Mouse (Mus musculus) erythroid progenitor cell, adult 5-6 weeks (primary cell): Measurements from ENCODE around the gene Cct4. TPM values are rescaled to one million over a fixed set of nuclear protein-coding genes. Genes with fewer than 3 reads are reported as not detected.

Experiments
- ATAC-seq: replicated peaks from 2 replicates; pipeline ENCODE4 v1.8.0; 2016; ENCODE audit warnings: moderate number of reproducible peaks, mild to moderate bottlenecking, moderate TSS enrichment, inconsistent platforms; ENCODE audit not compliant: poor library complexity, low FRiP score, severe bottlenecking
- total RNA-seq, 2 experiments: library from RNA; stranded (forward) in 1 of 2; stranded (reverse) in 1 of 2; fragments of 150-400 nt in 1 of 2; fragments of 186-747, 209-891 nt in 1 of 2; gene quantifications; 2 replicates each; pipeline versions ENCODE4 v1.2.3 to v1.2.4; 2015 to 2017; ENCODE audit warnings: low replicate concordance in 2 of 2

Gene Cct4
- total RNA-seq (2015; ENCODE audit: low replicate concordance) (104 and 114 TPM in 2 replicates), total RNA-seq (2017; ENCODE audit: low replicate concordance) (71.1 and 77.6 TPM in 2 replicates)

DNA sequence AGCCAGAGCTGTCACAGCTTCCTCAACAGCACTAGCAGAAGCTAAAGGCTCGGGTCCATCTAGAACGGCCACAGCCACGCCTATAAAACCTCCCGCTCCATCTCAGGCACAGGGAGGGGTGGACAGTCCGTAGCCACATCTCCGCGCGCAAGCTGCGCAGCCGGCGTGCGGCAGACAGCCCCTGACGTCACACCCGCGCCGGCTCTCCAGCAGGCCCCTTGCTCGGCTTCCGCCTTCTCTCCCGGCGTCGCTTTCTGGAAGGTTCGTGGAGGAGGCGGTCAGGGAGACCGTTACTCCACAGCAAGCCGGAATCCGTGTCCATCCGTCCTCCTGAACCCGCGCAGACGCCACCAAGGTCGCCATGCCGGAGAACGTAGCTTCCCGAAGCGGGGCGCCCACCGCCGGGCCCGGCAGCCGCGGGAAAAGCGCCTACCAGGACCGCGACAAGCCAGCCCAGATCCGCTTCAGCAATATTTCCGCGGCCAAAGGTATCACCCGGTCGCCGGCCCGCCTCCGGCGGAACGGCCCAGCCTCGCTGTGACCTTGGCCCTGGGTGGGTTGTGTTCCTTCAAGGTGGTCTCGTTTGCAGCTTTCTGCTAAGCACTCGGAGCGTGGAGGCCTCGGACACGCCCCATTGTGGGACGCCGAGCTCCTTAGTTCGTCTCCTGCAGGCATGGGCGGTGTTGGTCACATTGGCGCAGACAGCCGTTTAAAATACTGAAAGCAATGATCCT is at the start of gene Cct4:
Gene Cct4 (plus strand): TSS at position 127 of the 734 bp plus-strand sequence.
- peak; percentile 96 for ATAC-seq

DNA sequence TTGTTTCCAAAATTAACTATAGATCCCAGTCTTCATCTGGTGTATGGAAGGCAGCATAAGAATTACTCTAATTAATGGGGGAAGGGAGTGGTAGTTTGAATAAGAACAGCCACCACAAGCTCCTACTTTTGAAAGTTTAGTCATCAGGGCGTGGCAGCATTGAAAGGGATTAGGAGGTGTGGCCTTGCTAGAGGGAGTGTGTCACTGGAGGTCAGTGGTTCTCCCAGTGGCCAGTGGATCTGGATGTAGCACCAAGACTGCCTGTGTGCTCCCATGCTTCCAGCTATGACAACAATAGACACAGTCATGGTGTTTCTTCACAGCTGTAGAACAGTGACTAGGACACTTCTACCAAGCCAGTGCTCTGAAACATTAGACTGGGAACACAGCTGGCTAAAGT is 41.2 kb upstream of the Cct4 start:
- ATAC-seq: peak; percentile 71; the same call in 1 of the 2 replicates

DNA sequence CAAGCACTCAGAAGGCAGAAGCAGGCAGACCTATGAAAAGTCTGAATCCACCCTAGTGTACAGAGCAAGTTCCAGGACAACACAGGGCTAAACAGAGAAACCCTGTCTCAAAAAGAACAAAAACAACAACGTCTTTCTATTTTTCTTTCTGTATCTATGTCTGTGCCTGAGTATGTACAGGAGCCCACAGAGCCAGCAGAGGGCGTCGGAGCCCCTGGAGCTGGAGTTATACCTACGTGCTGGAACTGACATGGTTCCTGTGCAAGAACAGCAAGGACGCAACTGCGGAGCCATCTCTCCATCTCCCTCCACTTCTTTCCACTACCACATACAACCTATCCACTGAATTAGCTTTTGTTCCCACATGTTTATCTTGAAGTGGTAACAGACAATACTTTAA is 40.2 kb upstream of the Cct4 start:
- ATAC-seq: no peak

DNA sequence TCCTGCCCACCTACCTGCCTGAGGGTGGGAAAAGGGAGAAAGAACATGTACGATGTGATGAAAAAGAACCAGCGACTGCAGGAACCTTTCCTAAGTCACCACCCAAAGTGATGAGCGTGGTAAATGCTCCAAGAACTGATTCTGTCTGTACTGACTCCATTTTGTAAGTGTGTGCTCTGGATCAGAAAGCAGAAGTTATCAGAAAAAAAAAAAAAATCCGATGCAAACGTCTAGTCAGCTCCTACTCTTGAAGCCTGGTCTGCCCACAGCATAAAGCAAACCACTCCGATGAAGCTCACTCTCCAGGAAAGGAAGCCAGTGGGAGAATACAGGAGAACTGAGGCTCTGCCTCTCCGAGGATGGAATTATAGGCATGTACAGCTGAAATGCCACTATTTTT is 37.7 kb upstream of the Cct4 start:
- ATAC-seq: no peak

DNA sequence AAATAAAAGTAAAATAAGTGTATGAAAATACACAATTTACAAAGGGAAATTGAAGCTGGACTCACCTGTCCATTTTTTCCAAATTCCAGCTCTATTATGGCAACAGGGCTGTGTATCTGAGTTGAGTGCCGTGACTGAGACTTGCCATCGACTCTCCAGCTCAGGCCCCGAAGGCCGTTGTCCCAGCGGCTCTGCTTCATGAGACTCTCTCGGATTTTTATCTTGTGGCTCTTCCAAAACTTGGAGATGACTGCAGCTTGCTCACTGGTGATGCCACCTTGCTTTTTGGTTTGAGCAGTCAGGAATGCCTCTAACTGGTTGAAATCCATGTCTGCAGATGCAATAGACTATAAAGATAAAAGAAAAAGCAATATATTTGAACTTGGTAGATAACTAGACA is 34.0 kb upstream of the Cct4 start:
- ATAC-seq: no peak

DNA sequence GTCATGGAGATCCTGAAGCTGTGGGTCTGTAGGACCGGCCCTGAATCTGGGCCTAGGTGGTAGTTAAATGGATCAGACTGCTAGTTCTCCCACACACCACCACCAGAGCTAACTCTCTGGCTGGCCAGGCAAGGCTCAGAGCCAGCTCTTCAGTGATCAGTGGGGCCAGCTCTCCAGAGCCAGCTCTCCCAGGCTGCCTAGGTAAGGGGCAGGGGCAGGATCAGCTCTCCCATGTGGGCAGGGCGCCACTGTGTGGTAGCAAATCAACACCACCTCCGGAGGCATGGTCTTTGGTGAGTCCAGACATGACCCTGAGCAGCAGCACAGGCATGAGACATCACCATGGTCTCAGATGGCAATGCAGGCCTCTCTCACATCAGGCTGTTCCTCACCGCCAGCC is 33.5 kb upstream of the Cct4 start:
- ATAC-seq: no peak

DNA sequence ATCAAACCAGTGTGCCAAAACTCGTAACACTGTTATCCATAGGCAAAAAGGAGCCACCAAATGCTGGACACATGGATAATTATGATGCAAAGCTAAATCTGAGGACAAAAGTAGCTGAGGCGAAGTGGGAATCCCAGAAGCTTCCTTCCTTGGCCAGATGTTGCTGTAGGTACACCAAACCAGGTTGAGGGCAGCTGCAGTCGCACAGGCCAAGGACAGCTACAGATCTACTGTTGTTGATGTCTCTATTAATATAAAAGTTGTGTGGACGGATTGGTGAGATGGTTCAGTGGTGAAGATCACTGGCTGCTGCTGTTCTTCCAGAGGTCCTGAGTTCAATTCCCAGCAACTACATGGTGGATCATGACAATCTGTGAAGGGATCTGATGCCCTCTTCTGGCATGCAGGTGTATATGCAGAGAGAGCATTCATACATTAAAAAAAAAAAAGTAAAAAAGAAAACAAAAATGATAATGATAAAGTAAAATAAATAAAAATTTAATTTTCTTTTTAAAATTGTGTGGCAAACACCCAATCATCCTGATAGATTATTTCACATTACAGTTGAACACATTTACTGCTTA is 32.4 kb upstream of the Cct4 start:
- no peak for ATAC-seq

DNA sequence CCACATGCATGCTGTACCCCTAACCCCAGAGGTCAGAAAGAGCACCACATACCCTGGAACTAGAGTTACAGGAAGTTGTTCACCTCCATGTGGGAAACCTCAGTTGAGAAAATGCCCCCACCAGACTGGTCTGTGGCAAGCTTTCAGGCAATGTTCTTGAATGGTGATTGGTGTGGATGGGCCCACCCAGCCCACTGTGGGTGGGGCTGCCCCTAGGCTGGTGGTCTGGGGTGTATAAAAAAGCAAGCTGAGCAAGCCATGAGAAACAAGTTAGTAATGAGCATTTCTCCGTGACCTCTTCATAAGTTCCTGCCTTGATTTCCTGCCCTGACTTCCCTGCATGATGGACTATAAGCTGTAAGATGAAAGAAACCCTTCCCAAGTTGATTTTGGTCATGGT is 28.2 kb upstream of the Cct4 start:
- ATAC-seq: no peak

DNA sequence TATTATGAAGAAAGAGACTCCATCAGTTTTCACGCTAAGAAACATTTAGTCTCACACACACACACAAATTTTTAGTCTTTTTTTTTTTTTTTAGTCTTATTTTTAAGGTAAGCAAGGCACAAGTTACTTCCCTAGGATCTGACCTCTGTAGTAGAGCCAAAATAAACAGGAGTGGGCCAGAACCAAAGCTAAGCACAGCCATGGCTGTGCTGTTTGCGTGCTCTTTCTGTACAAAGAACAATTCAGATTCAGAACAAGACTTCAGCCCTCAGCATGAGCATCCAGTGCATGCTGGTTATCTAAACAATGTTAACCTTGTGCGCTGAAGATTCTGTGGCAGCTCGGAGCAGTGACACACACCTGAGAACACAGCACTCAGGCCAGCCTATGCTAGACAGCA is 25.9 kb upstream of the Cct4 start:
- ATAC-seq: no peak

DNA sequence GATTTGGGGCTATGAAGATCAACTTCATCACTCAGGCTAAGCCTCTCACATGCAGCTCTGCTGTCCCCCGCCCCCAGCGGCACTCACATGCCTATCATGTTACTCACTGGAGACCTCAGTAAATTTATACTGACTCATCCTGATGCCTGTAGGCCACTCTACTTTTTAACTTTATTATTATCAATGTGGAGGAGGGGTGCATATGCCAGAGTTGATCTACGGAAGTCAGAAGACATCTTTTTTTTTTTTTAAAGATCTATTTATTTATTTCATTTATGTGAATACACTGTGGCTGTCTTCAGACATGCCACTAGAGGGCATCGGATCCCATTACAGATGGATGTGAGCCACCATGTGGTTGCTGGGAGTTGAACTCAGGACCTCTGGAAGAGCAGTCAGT is 24.8 kb upstream of the Cct4 start:
- ATAC-seq: no peak

DNA sequence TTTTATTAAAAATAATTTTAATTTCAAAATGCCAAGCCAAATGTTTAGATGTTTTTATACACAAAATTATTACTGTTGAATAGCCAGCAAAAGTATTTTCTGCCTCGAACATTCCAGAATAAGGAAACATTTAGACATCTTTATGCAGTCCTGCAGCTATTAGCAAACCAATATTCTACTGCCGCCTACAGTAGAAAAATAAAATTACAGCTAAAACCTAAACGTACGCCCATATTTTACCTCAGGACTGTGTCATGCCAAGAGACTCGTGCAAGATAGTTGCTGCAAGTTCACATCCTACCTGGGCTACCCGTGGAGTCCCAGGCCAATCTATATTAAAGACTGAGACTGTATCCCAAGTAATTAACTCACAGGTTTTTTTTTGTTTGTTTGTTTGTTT is 20.8 kb upstream of the Cct4 start:
- no peak for ATAC-seq

DNA sequence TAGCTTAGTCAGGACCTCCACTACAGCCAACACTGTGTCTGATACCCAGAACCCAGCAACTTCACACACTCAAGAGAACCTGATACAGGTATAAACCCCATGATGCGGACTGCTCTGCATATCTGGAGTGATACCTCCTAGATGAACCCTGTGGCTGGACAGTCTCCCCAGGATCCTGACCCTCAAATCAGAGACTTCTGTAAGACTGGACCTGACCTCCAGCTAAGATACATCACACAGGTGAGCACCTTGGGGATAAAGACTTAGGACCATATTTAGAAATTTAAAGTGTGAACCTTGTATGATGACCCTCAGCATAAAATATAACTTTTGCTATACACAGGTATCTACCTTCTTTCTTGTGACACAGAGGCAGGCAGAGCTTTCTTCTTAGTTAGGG is 19.8 kb upstream of the Cct4 start:
- no peak for ATAC-seq

DNA sequence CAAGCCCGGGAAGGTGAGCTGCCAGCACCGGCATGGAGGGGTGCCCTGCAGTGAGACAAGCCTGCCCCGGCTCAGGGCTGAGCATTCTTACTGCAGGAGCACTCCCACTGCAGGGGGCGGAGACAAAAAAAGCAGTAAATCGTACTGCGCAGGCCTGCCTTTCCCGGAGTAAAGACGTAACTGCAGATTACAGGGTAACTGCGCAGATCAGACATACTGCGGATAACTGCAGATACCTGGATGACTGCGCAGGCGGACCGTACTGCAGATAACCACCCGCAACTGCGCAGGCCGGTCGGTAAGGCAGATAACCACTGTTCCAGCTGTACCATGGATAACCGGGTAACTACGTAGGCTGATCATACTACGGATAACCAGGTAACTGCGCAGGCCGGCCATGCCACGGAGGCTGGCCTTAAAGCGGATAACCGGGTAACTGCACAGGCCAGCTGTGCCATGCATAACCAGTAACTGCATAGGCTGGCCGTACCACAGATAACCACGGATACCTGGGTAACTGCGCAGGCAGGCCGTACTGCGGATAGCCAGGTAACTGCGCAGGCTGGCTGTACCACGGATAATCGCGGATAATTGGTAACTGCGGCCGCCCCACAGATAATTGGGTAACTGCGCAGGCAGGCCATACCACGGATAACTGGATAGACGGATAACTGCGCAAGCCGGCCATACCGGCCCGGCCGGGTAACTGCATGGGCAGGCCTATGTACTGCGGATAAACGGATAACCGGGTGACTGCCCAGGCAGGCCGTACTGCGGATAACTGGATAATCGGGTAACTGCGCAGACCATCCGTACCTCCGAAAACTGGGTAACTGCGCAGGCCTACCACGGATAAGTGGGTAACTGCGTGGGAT is 18.2 kb upstream of the Cct4 start, which contains the start of gene Zrsr1:
Gene Zrsr1 (plus strand): TSS at position 171 of the 875 bp plus-strand sequence.
- peak; percentile 80 for ATAC-seq

DNA sequence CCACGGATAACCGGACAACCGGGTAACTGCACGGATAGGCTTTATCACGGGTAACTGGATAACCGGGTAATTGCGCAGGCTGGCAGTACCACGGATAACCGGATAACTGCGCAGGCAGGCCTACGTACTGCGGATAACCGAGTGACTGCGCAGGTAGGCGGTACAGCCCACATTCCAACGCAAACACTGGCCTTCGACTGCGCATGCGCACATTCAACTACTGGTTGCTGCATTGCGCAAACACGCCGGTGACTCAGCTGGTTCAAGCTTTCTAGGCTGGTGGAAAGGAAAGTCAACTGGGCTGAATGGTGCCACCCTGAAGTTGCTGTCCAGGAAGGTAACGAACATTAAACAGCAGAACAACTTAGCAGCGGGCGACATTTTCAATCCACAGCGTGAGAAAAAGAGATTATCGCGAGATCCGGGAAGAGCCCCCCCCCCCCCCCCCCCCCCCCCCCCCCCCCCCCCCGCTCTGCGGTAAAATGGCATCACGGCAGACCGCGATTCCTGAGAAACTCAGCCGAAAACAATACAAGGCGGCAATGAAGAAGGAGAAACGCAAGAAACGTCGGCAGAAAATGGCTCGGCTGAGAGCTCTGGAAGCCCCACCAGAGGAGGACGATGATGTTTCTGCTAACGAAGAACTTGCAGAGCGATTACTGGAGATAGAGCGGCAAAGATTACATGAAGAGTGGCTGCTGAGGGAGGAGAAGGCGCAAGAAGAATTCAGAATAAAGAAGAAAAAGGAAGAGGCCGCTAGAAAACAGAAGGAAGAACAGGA is 17.4 kb upstream of the Cct4 start:
- peak; percentile 72 for ATAC-seq

DNA sequence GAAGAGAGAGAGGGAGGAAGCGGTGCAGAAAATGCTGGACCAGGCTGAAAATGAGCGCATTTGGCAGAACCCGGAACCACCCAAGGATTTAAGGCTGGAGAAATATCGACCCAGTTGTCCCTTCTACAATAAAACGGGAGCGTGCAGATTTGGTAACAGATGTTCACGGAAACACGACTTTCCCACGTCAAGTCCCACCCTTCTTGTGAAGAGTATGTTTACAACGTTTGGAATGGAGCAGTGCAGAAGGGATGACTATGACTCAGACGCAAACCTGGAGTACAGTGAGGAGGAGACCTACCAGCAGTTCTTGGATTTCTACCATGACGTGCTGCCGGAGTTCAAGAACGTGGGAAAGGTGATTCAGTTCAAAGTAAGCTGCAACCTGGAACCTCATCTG is 16.7 kb upstream of the Cct4 start:
- no peak for ATAC-seq

DNA sequence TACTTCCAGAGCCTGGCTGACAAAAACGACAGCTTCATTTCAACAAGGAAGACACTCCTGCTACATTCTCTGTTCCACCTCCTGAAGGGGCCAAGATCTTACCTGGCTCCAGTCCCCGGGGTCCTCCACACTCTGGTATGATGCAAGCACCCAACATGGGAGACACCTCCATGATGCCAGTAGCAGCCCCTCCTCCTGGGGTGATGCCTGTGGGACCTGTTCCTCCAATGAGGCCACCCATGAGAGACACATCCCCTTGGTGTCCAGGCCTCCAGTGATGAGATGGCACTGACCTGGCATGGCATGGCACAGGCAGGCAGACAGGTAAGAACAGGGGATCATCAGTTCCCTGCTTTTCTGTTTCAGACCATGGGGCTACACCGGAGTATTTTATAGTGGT is 12.1 kb upstream of the Cct4 start:
- no peak for ATAC-seq

DNA sequence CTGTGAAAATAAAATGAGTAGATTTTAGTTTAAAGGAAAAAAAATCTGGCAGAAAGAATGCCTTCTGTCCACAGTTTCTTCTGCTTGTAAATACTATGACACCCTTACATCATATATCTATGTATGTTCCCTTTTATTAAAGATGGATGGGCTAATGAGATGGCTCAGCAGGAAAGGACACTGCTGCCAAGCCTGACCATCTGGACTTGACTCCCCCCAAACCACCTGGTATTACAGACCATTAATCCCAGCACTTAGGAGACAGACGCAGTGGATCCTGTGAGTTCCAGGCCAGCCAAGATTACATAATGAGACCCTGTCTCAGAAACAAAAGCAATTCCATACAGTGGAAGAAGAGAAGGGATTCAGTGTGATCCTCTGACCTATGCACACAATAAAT is 11.6 kb upstream of the Cct4 start:
- no peak for ATAC-seq

DNA sequence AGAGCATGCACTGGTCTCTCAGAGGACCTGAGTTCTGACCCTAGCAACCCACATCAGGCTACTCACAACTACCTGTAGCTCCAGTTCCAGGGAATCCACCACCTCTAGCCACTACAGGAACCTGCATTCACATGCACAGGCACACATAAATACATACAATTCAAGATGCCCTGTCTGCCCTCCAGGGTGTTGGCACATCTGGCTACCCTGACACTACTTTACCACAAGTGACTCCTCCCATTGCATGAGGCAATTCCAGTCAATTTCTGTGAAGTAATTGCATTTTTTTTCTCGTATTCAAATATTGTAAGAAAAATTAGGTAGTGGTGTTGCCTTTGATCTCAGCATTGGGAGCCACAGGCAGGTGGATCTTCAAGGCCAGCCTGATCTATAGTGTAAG is 11.1 kb upstream of the Cct4 start:
- ATAC-seq: no peak

DNA sequence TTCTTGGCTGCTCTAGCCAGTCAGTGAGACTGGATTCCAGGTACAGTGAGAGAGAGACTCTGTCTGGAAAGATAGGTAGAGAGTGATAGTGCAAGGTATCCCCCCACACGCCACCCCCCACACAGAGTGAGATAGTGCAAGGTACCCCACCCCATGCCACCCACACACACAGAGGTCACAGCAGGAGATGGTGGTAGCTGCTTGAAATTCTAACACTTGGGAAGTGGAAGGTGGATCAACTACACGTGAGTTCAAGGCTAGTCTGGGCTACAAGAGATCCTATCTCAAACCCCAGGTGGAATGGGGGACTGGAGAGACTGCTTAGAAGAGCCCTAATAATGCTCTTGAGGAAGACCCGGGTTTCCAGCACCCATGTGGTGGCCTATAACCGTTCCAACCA is 9.3 kb upstream of the Cct4 start:
- ATAC-seq: no peak

DNA sequence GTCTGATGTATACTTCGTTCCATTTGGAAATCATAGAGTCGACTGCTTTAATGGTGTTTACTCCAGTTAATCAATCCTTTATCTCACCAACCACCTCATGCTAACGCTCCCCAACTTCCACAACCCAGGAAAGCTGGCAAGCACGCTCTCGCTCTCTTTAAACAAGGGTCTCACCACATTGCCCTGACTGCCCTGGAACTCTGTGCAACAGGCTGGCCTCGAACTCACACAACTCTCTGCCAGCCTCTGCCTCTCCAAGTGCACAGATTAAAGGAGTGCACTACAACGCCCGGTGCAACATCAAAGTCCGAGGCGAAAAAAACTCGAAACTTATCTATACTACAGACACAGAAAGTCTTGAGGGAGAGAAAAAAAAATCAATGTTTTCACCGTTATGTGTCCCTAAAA is 8.8 kb upstream of the Cct4 start:
- ATAC-seq: peak; percentile 32
